In the genomic region with DNA sequence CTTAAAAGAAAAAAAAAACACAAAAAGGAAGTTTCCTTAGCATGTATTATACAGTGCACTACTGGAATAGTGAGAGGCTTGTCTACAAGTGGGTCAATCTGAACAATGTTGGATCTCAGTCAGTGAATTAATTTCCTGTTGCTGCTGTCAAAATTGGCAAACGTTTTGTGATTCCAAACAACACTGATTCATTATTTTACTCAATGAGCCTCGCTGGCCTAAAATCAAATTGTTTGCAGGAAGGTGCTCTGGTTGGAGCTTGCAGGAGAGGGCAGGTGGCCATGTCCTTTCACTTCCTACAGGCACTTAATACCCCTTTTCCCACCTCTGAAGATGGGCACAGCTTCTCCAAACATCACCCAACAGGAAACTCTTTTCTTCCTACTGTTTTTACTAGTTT, we compare ENCODE assay signal across 14 mouse cellular contexts.
DNase-seq lines count a peak whose midpoint lies in the region.
"Had no signal": no experiment of that assay in that cellular context is flagged by ENCODE, and none has a peak within 500 bp of the region (broad histone marks: within the 10 kb centered on the region; RNA-seq: fewer than 3 reads in every experiment).

No protein-coding gene starts in this region.

- DNase-seq in cerebellum, adult 18-20 months: peak; percentile 1 to 3
- DNase-seq in cerebellum, adult 11-12 months: no peak
- DNase-seq in layer of hippocampus, adult 11-12 months (ENCODE audit: low spot score): peak; percentile 6
- no peak for DNase-seq in layer of hippocampus, postnatal 25 days (ENCODE audit: extremely low spot score in 1 of 2, low spot score in 1 of 2)
- DNase-seq in right cerebral cortex, postnatal 25 days: peak; percentile 3
- no peak for DNase-seq in right cerebral cortex, postnatal 14 days
- DNase-seq in thymus, postnatal 10 days (ENCODE audit: low spot score in 2 of 2): no peak
- no peak for DNase-seq in natural killer cell, adult 2 months (ENCODE audit: low spot score in 2 of 2)
- DNase-seq: adrenal gland, postnatal 14 days; gastrocnemius, postnatal 14 days; heart, adult 18-20 months; heart, postnatal 4 days; kidney, postnatal 36 days; lung, adult 18-20 months had no signal

Comparison
In these comparisons a context has a peak if more than half of its experiments do, and no peak if none do; other contexts are left out.
1. DNase-seq: peak in cerebellum, adult 18-20 months (2 of 2), layer of hippocampus, adult 11-12 months (single experiment) and right cerebral cortex, postnatal 25 days (single experiment); none in cerebellum, adult 11-12 months (single experiment), layer of hippocampus, postnatal 25 days (0 of 2), right cerebral cortex, postnatal 14 days (single experiment), thymus, postnatal 10 days (0 of 2) and natural killer cell, adult 2 months (0 of 2).